Mouse (Mus musculus) forebrain, embryonic 12.5 days (tissue): Measurements from ENCODE around the gene Shc3. TPM values are rescaled to one million over a fixed set of nuclear protein-coding genes. Genes with fewer than 3 reads are reported as not detected.

ENCODE experiments used
- ATAC-seq: fragments of 200-750 bp; cut with Nextera tagmentation; 2 replicates; pipeline ENCODE4 v1.8.0; 2017; ENCODE audit warnings: moderate TSS enrichment; ENCODE audit not compliant: low FRiP score
- H3K27ac ChIP-seq: fragments of 300-500 bp; sonication (generic); 2 replicates; pipeline ENCODE4 v1.5.1; 2016; ENCODE audit warnings: mild to moderate bottlenecking
- H3K27me3 ChIP-seq: fragments of 300-500 bp; sonication (generic); 2 replicates; pipeline ENCODE4 v1.6.1; 2016; ENCODE audit warnings: mild to moderate bottlenecking
- H3K36me3 ChIP-seq: fragments of 300-500 bp; sonication (generic); replicated peaks from 2 replicates; pipeline ENCODE4 v1.6.1; 2016; ENCODE audit warnings: mild to moderate bottlenecking
- H3K4me1 ChIP-seq: fragments of 300-500 bp; sonication (generic); 2 replicates; pipeline ENCODE4 v1.6.1; 2016
- H3K4me2 ChIP-seq: fragments of 300-500 bp; sonication (generic); 2 replicates; pipeline ENCODE4 v1.6.1; 2016; ENCODE audit warnings: mild to moderate bottlenecking, moderate library complexity
- H3K4me3 ChIP-seq: fragments of 300-500 bp; sonication (generic); replicated peaks from 2 replicates; pipeline ENCODE4 v1.5.1; 2016; ENCODE audit warnings: mild to moderate bottlenecking
- H3K9ac ChIP-seq: fragments of 300-500 bp; sonication (generic); 2 replicates; pipeline ENCODE4 v1.6.1; 2016; ENCODE audit warnings: mild to moderate bottlenecking
- H3K9me3 ChIP-seq: fragments of 300-500 bp; sonication (generic); 2 replicates; pipeline ENCODE4 v1.6.1; 2016
- WGBS: fragments of 180-500 bp; shearing (Covaris S2); methylation state at CpG from one replicate; pipeline ENCODE4 v1.1.7; 2016; 5-methylcytosine and 5-hydroxymethylcytosine counted together
- polyA plus RNA-seq: library from polyadenylated mRNA; unstranded; fragments of >200 nt; fragmentation: Nextera tagmentation; extraction: Ambion mirVana; gene quantifications from 2 replicates; pipeline ENCODE4 v1.2.1, GENCODE M21; 2016

Shc3 gene
- 7.9 and 9.6 TPM in 2 replicates for polyA plus RNA-seq

- H3K36me3 ChIP-seq, result no peaks in the 10 kb centered on the region
- peak within 1 kb of the TSS; percentile 94 for H3K4me2 ChIP-seq
- peak within 1 kb of the TSS; percentile 65 for H3K4me3 ChIP-seq
- peak within 1 kb of the TSS; percentile 96 for H3K27ac ChIP-seq
- H3K9ac ChIP-seq, result peak within 1 kb of the TSS; percentile 80
- H3K9me3 ChIP-seq, result no peaks in the 10 kb centered on the region
- ATAC-seq, result peak; percentile 92
- 0% methylated on average over 36 of the region's 36 CpGs for WGBS
- peaks cover 53% of the 10 kb centered on the region for H3K27me3 ChIP-seq
- peaks cover 65% of the 10 kb centered on the region for H3K4me1 ChIP-seq
Observed at GRCm38 (mm10) chr13:51568911-51569684, at the start of gene Shc3. Gene Shc3, minus strand, starts transcription at chr13:51569419.

GRCm38 (mm10) chr13:51618602-51619001 is 49.4 kb upstream of the Shc3 start:
- 27% methylated on average over 9 of the region's 9 CpGs for WGBS
- H3K9me3 ChIP-seq, result no peaks in the 10 kb centered on the region
- peaks cover 22% of the 10 kb centered on the region for H3K4me1 ChIP-seq
- no peak for ATAC-seq
- H3K4me2 ChIP-seq, result no peak overlapping the region
- H3K36me3 ChIP-seq, result no peaks in the 10 kb centered on the region
- no peak overlapping the region for H3K9ac ChIP-seq
- no peaks in the 10 kb centered on the region for H3K27me3 ChIP-seq
- no peak overlapping the region for H3K27ac ChIP-seq
- H3K4me3 ChIP-seq, result no peak overlapping the region

- WGBS, result 23% methylated on average over 6 of the region's 6 CpGs
- Histone ChIP-seq H3K9ac (no peak overlapping the region), H3K9me3 (no peaks in the 10 kb centered on the region), H3K4me2 (peak overlapping the region; percentile 22; the same call in 1 of the 2 replicates), H3K27ac (no peak overlapping the region), H3K36me3 (no peaks in the 10 kb centered on the region), H3K4me1 (peaks cover 22% of the 10 kb centered on the region), H3K27me3 (no peaks in the 10 kb centered on the region), H3K4me3 (no peak overlapping the region)
- peak; percentile 41; the same call in 1 of the 2 replicates for ATAC-seq
Observed at GRCm38 (mm10) chr13:51617861-51618260, 48.6 kb upstream of the Shc3 start.

- no peak overlapping the region for H3K4me3 ChIP-seq
- no peak for ATAC-seq
- no peak overlapping the region for H3K9ac ChIP-seq
- H3K4me1 ChIP-seq, result peaks cover 22% of the 10 kb centered on the region
- H3K9me3 ChIP-seq, result no peaks in the 10 kb centered on the region
- H3K36me3 ChIP-seq, result no peaks in the 10 kb centered on the region
- 64% methylated on average over 1 of the region's 1 CpGs for WGBS
- no peaks in the 10 kb centered on the region for H3K27me3 ChIP-seq
- H3K27ac ChIP-seq, result no peak overlapping the region
- no peak overlapping the region for H3K4me2 ChIP-seq
Observed at GRCm38 (mm10) chr13:51617306-51617705, 48.1 kb upstream of the Shc3 start.

- H3K27ac ChIP-seq, result 0 out of 2 replicates have a peak overlapping the region, but pooled peaks have one; percentile 2
Observed at GRCm38 (mm10) chr13:51616417-51617044, 47.3 kb upstream of the Shc3 start.

DNA sequence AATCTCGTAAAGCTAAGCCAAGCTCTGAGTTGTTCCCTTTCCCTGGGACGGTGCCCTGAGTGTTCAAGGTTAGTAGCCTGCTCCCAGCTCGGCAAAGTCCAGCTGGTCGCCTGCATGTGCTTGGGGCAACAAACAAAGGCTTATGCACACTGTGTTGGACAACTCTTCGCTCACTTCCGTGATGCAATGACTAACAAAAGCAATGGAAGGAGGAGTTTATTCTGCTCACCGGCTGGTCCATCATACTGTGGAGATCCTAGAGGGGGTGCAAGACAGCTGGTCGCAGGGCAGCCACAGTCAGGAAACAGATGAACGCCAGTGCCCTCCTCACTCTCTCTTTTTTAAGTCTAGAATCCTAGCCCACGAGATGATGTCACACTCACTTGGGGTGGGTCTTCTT is 46.6 kb upstream of the Shc3 start:
- Histone ChIP-seq H3K4me2 (no peak overlapping the region), H3K36me3 (no peaks in the 10 kb centered on the region), H3K9ac (no peak overlapping the region), H3K27ac (no peak overlapping the region), H3K27me3 (no peaks in the 10 kb centered on the region), H3K4me3 (no peak overlapping the region), H3K9me3 (no peaks in the 10 kb centered on the region), H3K4me1 (peaks cover 29% of the 10 kb centered on the region)
- no peak for ATAC-seq
- WGBS, result 69% methylated on average over 10 of the region's 10 CpGs

More at GRCm38 (mm10) chr13:51616417-51617044, 47.3 kb upstream of the Shc3 start:
- H3K9me3 ChIP-seq, result no peaks in the 10 kb centered on the region
- ATAC-seq, result peak; percentile 53; the same call in 1 of the 2 replicates
- H3K9ac ChIP-seq, result no peak overlapping the region
- WGBS, result 7% methylated on average over 12 of the region's 12 CpGs
- peak overlapping the region; percentile 22 for H3K4me2 ChIP-seq
- no peaks in the 10 kb centered on the region for H3K27me3 ChIP-seq
- no peaks in the 10 kb centered on the region for H3K36me3 ChIP-seq
- no peak overlapping the region for H3K4me3 ChIP-seq
- peaks cover 22% of the 10 kb centered on the region for H3K4me1 ChIP-seq

GRCm38 (mm10) chr13:51611500-51611899 is 42.3 kb upstream of the Shc3 start:
- no peak overlapping the region for H3K4me3 ChIP-seq
- peaks cover 16% of the 10 kb centered on the region for H3K4me1 ChIP-seq
- no peaks in the 10 kb centered on the region for H3K36me3 ChIP-seq
- H3K4me2 ChIP-seq, result peak overlapping the region; percentile 21; the same call in 1 of the 2 replicates
- 37% methylated on average over 5 of the region's 5 CpGs for WGBS
- H3K27ac ChIP-seq, result no peak overlapping the region
- no peaks in the 10 kb centered on the region for H3K27me3 ChIP-seq
- no peaks in the 10 kb centered on the region for H3K9me3 ChIP-seq
- H3K9ac ChIP-seq, result no peak overlapping the region
- ATAC-seq, result no peak

- WGBS, result 22% methylated on average over 9 of the region's 9 CpGs
- H3K27me3 ChIP-seq, result no peaks in the 10 kb centered on the region
Observed at GRCm38 (mm10) chr13:51611060-51611459, 41.8 kb upstream of the Shc3 start.

DNA sequence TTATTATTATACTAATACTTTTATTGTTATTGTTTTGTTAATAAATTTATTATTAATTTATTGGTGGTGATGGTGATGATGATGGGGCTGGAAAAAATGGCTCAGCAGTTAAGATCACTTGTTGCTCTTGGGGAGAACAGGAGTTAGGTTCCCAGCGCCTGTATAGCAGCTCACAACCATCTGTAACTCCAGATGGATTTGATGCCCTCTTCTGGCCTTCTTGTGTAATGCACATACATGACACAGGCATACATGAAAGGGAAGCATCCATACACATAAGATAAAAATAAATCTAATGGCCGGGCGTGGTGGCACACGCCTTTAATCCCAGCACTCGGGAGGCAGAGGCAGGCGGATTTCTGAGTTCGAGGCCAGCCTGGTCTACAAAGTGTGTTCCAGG is 40.0 kb upstream of the Shc3 start:
- Histone ChIP-seq H3K4me1 (peaks cover 9% of the 10 kb centered on the region), H3K36me3 (no peaks in the 10 kb centered on the region), H3K4me3 (no peak overlapping the region), H3K27ac (no peak overlapping the region), H3K27me3 (no peaks in the 10 kb centered on the region), H3K9me3 (no peaks in the 10 kb centered on the region), H3K4me2 (no peak overlapping the region), H3K9ac (no peak overlapping the region)
- WGBS, result 95% methylated on average over 7 of the region's 7 CpGs
- no peak for ATAC-seq

More at GRCm38 (mm10) chr13:51611060-51611459, 41.8 kb upstream of the Shc3 start:
- Histone ChIP-seq H3K9me3 (no peaks in the 10 kb centered on the region), H3K36me3 (no peaks in the 10 kb centered on the region), H3K4me1 (peaks cover 11% of the 10 kb centered on the region; the same call in 1 of the 2 replicates), H3K4me2 (peak overlapping the region; percentile 21; the same call in 1 of the 2 replicates), H3K9ac (no peak overlapping the region), H3K4me3 (no peak overlapping the region), H3K27ac (no peak overlapping the region)
- ATAC-seq, result no peak

GRCm38 (mm10) chr13:51603894-51604244 is 34.6 kb upstream of the Shc3 start:
- Histone ChIP-seq H3K9ac (no peak overlapping the region), H3K9me3 (no peaks in the 10 kb centered on the region), H3K4me3 (no peak overlapping the region), H3K4me2 (peak overlapping the region; percentile 47), H3K4me1 (peaks cover 17% of the 10 kb centered on the region), H3K27ac (peak overlapping the region; percentile 38; the same call in 1 of the 2 replicates), H3K36me3 (no peaks in the 10 kb centered on the region), H3K27me3 (0 out of 2 replicates have a peak, but pooled peaks cover 5% of the 10 kb centered on the region)
- WGBS, result 22% methylated on average over 4 of the region's 4 CpGs
- peak; percentile 76 for ATAC-seq

GRCm38 (mm10) chr13:51603221-51603893 is 34.1 kb upstream of the Shc3 start:
- H3K9ac ChIP-seq, result no peak overlapping the region
- H3K4me2 ChIP-seq, result peak overlapping the region; percentile 47
- H3K4me3 ChIP-seq, result 0 out of 2 replicates have a peak overlapping the region, but pooled peaks have one; percentile 17

GRCm38 (mm10) chr13:51602764-51603163 is 33.5 kb upstream of the Shc3 start:
- ATAC-seq, result 0 out of 2 replicates have a peak, but pooled peaks have one; percentile 18
- Histone ChIP-seq H3K27ac (no peak overlapping the region), H3K4me2 (peak overlapping the region; percentile 47), H3K9ac (no peak overlapping the region), H3K4me3 (no peak overlapping the region), H3K4me1 (peaks cover 17% of the 10 kb centered on the region), H3K36me3 (no peaks in the 10 kb centered on the region), H3K9me3 (no peaks in the 10 kb centered on the region), H3K27me3 (0 out of 2 replicates have a peak, but pooled peaks cover 5% of the 10 kb centered on the region)
- WGBS, result 78% methylated on average over 8 of the region's 8 CpGs

More at GRCm38 (mm10) chr13:51603221-51603893, 34.1 kb upstream of the Shc3 start:
- Histone ChIP-seq H3K36me3 (no peaks in the 10 kb centered on the region), H3K9me3 (no peaks in the 10 kb centered on the region), H3K27ac (peak overlapping the region; percentile 38), H3K4me1 (peaks cover 17% of the 10 kb centered on the region), H3K27me3 (0 out of 2 replicates have a peak, but pooled peaks cover 5% of the 10 kb centered on the region)
- peak; percentile 86 for ATAC-seq
- WGBS, result 21% methylated on average over 16 of the region's 16 CpGs
